Mouse (Mus musculus): ENCODE results near the gene Kantr. TPM values are rescaled to one million over a fixed set of nuclear protein-coding genes. Genes with fewer than 3 reads are reported as not detected.
"Not testable (repeated sequence)": the region's sequence is repeated elsewhere in the genome, so short reads cannot be mapped to it uniquely, and the experiment has no call there.

Gene Kantr
- polyA plus RNA-seq, 1 experiment from 2014 or later = 5.3 TPM

- Histone ChIP-seq H3K4me2 (peak overlapping the region; percentile 68), H3K4me3 (peak overlapping the region; percentile 56), H3K27me3 (replicated peaks) (peaks cover 16% of the 10 kb centered on the region), H3K4me1 (peaks cover 10% of the 10 kb centered on the region), H3K36me3 (peaks cover 15% of the 10 kb centered on the region), H3K27ac (0 out of 2 replicates have a peak overlapping the region, but pooled peaks have one; percentile 75)
- not testable (repeated sequence) for H3K9ac ChIP-seq; H3K9me3 ChIP-seq (replicated peaks)
- 0 out of 2 replicates have a peak, but pooled peaks have one; percentile 1 for ATAC-seq
- 52% methylated on average over 4 of the region's 4 CpGs for WGBS (ENCODE audit: insufficient replicate concordance)
Measured at GRCm38 (mm10) chrX:152336123-152336522, 8.8 kb upstream of the Kantr start.

- not testable (repeated sequence) for H3K9me3 ChIP-seq (replicated peaks); H3K4me3 ChIP-seq; H3K27me3 ChIP-seq (replicated peaks); ATAC-seq; H3K9ac ChIP-seq; H3K36me3 ChIP-seq; H3K27ac ChIP-seq; H3K4me2 ChIP-seq; H3K4me1 ChIP-seq
Measured at GRCm38 (mm10) chrX:152329400-152329799, 2.1 kb upstream of the Kantr start.

- no peak overlapping the region for H3K27ac ChIP-seq
- H3K9me3 ChIP-seq (replicated peaks) = no peaks in the 10 kb centered on the region
- peak overlapping the region; percentile 65 for H3K4me3 ChIP-seq
- peaks cover 9% of the 10 kb centered on the region; the same call in 1 of the 2 replicates for H3K27me3 ChIP-seq (replicated peaks)
- peak overlapping the region; percentile 74 for H3K4me2 ChIP-seq
- no peaks in the 10 kb centered on the region for H3K36me3 ChIP-seq
- H3K4me1 ChIP-seq = peaks cover 9% of the 10 kb centered on the region; the same call in 1 of the 2 replicates
- ATAC-seq = peak; percentile 43
- H3K9ac ChIP-seq = peak overlapping the region; percentile 48; the same call in 1 of the 2 replicates
- WGBS (ENCODE audit: insufficient replicate concordance) = 19% methylated on average over 8 of the region's 8 CpGs
Measured at GRCm38 (mm10) chrX:152327689-152328052, 376 bp upstream of the Kantr start.

- Histone ChIP-seq H3K4me1 (peaks cover 9% of the 10 kb centered on the region; the same call in 1 of the 2 replicates), H3K9ac (no peak overlapping the region), H3K27ac (no peak overlapping the region), H3K36me3 (no peaks in the 10 kb centered on the region), H3K9me3 (replicated peaks) (no peaks in the 10 kb centered on the region), H3K27me3 (replicated peaks) (peaks cover 6% of the 10 kb centered on the region; the same call in 1 of the 2 replicates), H3K4me2 (no peak overlapping the region), H3K4me3 (no peak overlapping the region)
- no peak for ATAC-seq
- WGBS (ENCODE audit: insufficient replicate concordance) = 53% methylated on average over 1 of the region's 1 CpGs
Measured at GRCm38 (mm10) chrX:152323584-152323983, 3.7 kb downstream of the Kantr start.

- no peak for ATAC-seq
- Histone ChIP-seq H3K27me3 (replicated peaks) (peaks cover 6% of the 10 kb centered on the region; the same call in 1 of the 2 replicates), H3K4me3 (no peak overlapping the region), H3K4me1 (peaks cover 9% of the 10 kb centered on the region; the same call in 1 of the 2 replicates), H3K27ac (no peak overlapping the region), H3K9me3 (replicated peaks) (no peaks in the 10 kb centered on the region), H3K4me2 (no peak overlapping the region), H3K36me3 (no peaks in the 10 kb centered on the region), H3K9ac (no peak overlapping the region)
- 50% methylated on average over 2 of the region's 2 CpGs for WGBS (ENCODE audit: insufficient replicate concordance)
Measured at GRCm38 (mm10) chrX:152322776-152323175, 4.5 kb downstream of the Kantr start.

GRCm38 (mm10) chrX:152320535-152320934, 6.8 kb downstream of the Kantr start:
- no peak overlapping the region for H3K4me2 ChIP-seq
- no peaks in the 10 kb centered on the region for H3K9me3 ChIP-seq (replicated peaks)
- 64% methylated on average over 4 of the region's 4 CpGs for WGBS (ENCODE audit: insufficient replicate concordance)
- H3K4me1 ChIP-seq = no peaks in the 10 kb centered on the region
- H3K27me3 ChIP-seq (replicated peaks) = no peaks in the 10 kb centered on the region; the same call in 1 of the 2 replicates
- no peaks in the 10 kb centered on the region for H3K36me3 ChIP-seq
- H3K4me3 ChIP-seq = no peak overlapping the region
- no peak overlapping the region for H3K9ac ChIP-seq
- no peak overlapping the region for H3K27ac ChIP-seq
- ATAC-seq = no peak

GRCm38 (mm10) chrX:152307942-152308341, 19.4 kb downstream of the Kantr start:
- no peaks in the 10 kb centered on the region for H3K9me3 ChIP-seq (replicated peaks)
- WGBS (ENCODE audit: insufficient replicate concordance) = 25% methylated on average over 2 of the region's 2 CpGs
- H3K27me3 ChIP-seq (replicated peaks) = no peaks in the 10 kb centered on the region
- no peaks in the 10 kb centered on the region for H3K36me3 ChIP-seq
- no peak overlapping the region for H3K9ac ChIP-seq
- peaks cover 27% of the 10 kb centered on the region for H3K4me1 ChIP-seq
- H3K4me2 ChIP-seq = no peak overlapping the region
- H3K4me3 ChIP-seq = no peak overlapping the region
- peak overlapping the region; percentile 90 for H3K27ac ChIP-seq
- ATAC-seq = peak; percentile 77

- H3K4me3 ChIP-seq = no peak overlapping the region
- H3K4me1 ChIP-seq = peaks cover 27% of the 10 kb centered on the region
- no peaks in the 10 kb centered on the region for H3K27me3 ChIP-seq (replicated peaks)
- peak overlapping the region; percentile 34 for H3K4me2 ChIP-seq
- no peaks in the 10 kb centered on the region for H3K36me3 ChIP-seq
- no peaks in the 10 kb centered on the region for H3K9me3 ChIP-seq (replicated peaks)
- peak overlapping the region; percentile 90 for H3K27ac ChIP-seq
- ATAC-seq = peak; percentile 100
- peak overlapping the region; percentile 35; the same call in 1 of the 2 replicates for H3K9ac ChIP-seq
Measured at GRCm38 (mm10) chrX:152307371-152307770, 19.9 kb downstream of the Kantr start.

GRCm38 (mm10) chrX:152306224-152306623, 21.1 kb downstream of the Kantr start:
- Histone ChIP-seq H3K36me3 (no peaks in the 10 kb centered on the region), H3K4me1 (peaks cover 27% of the 10 kb centered on the region), H3K27ac (peak overlapping the region; percentile 90), H3K4me2 (no peak overlapping the region), H3K4me3 (no peak overlapping the region), H3K9me3 (replicated peaks) (no peaks in the 10 kb centered on the region), H3K9ac (no peak overlapping the region), H3K27me3 (replicated peaks) (no peaks in the 10 kb centered on the region)
- no peak for ATAC-seq
- WGBS (ENCODE audit: insufficient replicate concordance) = 81% methylated on average over 2 of the region's 2 CpGs

- H3K9ac ChIP-seq; H3K4me3 ChIP-seq; H3K4me2 ChIP-seq; ATAC-seq; H3K9me3 ChIP-seq (replicated peaks); H3K4me1 ChIP-seq; H3K36me3 ChIP-seq; H3K27me3 ChIP-seq (replicated peaks); H3K27ac ChIP-seq: not testable (repeated sequence)
- 58% methylated on average over 1 of the region's 1 CpGs for WGBS (ENCODE audit: insufficient replicate concordance)
Measured at GRCm38 (mm10) chrX:152287026-152287425, 40.3 kb downstream of the Kantr start.

- H3K27ac ChIP-seq = no peak overlapping the region
- H3K9ac ChIP-seq = no peak overlapping the region
- H3K4me1 ChIP-seq = peaks cover 10% of the 10 kb centered on the region; the same call in 1 of the 2 replicates
- no peaks in the 10 kb centered on the region for H3K27me3 ChIP-seq (replicated peaks)
- H3K4me2 ChIP-seq = no peak overlapping the region
- no peak overlapping the region for H3K4me3 ChIP-seq
- ATAC-seq = no peak
- no peaks in the 10 kb centered on the region for H3K9me3 ChIP-seq (replicated peaks)
- 55% methylated on average over 3 of the region's 3 CpGs for WGBS (ENCODE audit: insufficient replicate concordance)
- no peaks in the 10 kb centered on the region for H3K36me3 ChIP-seq
Measured at GRCm38 (mm10) chrX:152284746-152285145, 42.5 kb downstream of the Kantr start.

- no peak overlapping the region for H3K4me3 ChIP-seq
- H3K27ac ChIP-seq = no peak overlapping the region
- WGBS (ENCODE audit: insufficient replicate concordance) = 76% methylated on average over 6 of the region's 6 CpGs
Measured at GRCm38 (mm10) chrX:152279384-152279783, 47.9 kb downstream of the Kantr start.

GRCm38 (mm10) chrX:152271189-152271588, 56.1 kb downstream of the Kantr start:
- Histone ChIP-seq H3K9me3 (replicated peaks) (no peaks in the 10 kb centered on the region), H3K27ac (no peak overlapping the region), H3K4me1 (no peaks in the 10 kb centered on the region), H3K9ac (no peak overlapping the region), H3K27me3 (replicated peaks) (no peaks in the 10 kb centered on the region), H3K4me2 (no peak overlapping the region), H3K36me3 (peaks cover 98% of the 10 kb centered on the region), H3K4me3 (no peak overlapping the region)
- 91% methylated on average over 11 of the region's 11 CpGs for WGBS (ENCODE audit: insufficient replicate concordance)
- ATAC-seq = peak; percentile 16; the same call in 1 of the 2 replicates

More at GRCm38 (mm10) chrX:152279384-152279783, 47.9 kb downstream of the Kantr start:
- Histone ChIP-seq H3K4me1 (peaks cover 17% of the 10 kb centered on the region), H3K27me3 (replicated peaks) (no peaks in the 10 kb centered on the region), H3K9me3 (replicated peaks) (no peaks in the 10 kb centered on the region), H3K4me2 (no peak overlapping the region), H3K9ac (no peak overlapping the region), H3K36me3 (peaks cover 22% of the 10 kb centered on the region)
- 0 out of 2 replicates have a peak, but pooled peaks have one; percentile 57 for ATAC-seq

Data from liver, embryonic 12.5 days (tissue).